Mouse (Mus musculus) hindbrain, embryonic 14.5 days (tissue): Measurements from ENCODE around the gene BC005624. TPM values are rescaled to one million over a fixed set of nuclear protein-coding genes. Genes with fewer than 3 reads are reported as not detected.

Source experiments
- ATAC-seq: fragments of 200-750 bp; cut with Nextera tagmentation; 2 replicates; pipeline ENCODE4 v1.8.0; 2017; ENCODE audit warnings: moderate number of reproducible peaks, mild to moderate bottlenecking, moderate TSS enrichment, moderate library complexity; ENCODE audit not compliant: low FRiP score
- DNase-seq: peaks from one replicate; pipeline ENCODE4 v3.0.0-alpha.2; 2015; ENCODE audit warnings: low spot score
- H3K27ac ChIP-seq: fragments of 300-500 bp; sonication (generic); 2 replicates; pipeline ENCODE4 v1.5.1; 2014; ENCODE audit warnings: mild to moderate bottlenecking, moderate library complexity
- H3K27me3 ChIP-seq: fragments of 300-500 bp; sonication (generic); 2 replicates; pipeline ENCODE4 v1.6.1; 2014; ENCODE audit warnings: mild to moderate bottlenecking, low read length, mixed read lengths; ENCODE audit not compliant: control insufficient read depth, insufficient read depth
- H3K36me3 ChIP-seq: fragments of 300-500 bp; sonication (generic); replicated peaks from 2 replicates; pipeline ENCODE4 v1.6.1; 2014; ENCODE audit not compliant: control insufficient read depth, insufficient read depth
- H3K4me1 ChIP-seq: fragments of 300-500 bp; sonication (generic); replicated peaks from 2 replicates; pipeline ENCODE4 v1.6.1; 2014; ENCODE audit warnings: antibody characterized with exemption, low read length, mixed read lengths; ENCODE audit not compliant: control insufficient read depth, insufficient read depth
- H3K4me2 ChIP-seq: fragments of 300-500 bp; sonication (generic); replicated peaks from 2 replicates; pipeline ENCODE4 v1.6.1; 2014; ENCODE audit warnings: mild to moderate bottlenecking, moderate library complexity
- H3K4me3 ChIP-seq: fragments of 300-500 bp; sonication (generic); replicated peaks from 2 replicates; pipeline ENCODE4 v1.5.1; 2014; ENCODE audit warnings: mild to moderate bottlenecking, low read length
- H3K9ac ChIP-seq: fragments of 300-500 bp; sonication (generic); 2 replicates; pipeline ENCODE4 v1.6.1; 2014
- H3K9me3 ChIP-seq: fragments of 300-500 bp; sonication (generic); 2 replicates; pipeline ENCODE4 v1.6.1; 2016; ENCODE audit warnings: low read length; ENCODE audit not compliant: control insufficient read depth
- WGBS: fragments of 180-500 bp; shearing (Covaris S2); extraction: QIAGEN DNeasy Blood & Tissue Kit; methylation state at CpG from one replicate; pipeline ENCODE4 v1.1.7; 2014; 5-methylcytosine and 5-hydroxymethylcytosine counted together
- polyA plus RNA-seq: library from polyadenylated mRNA; unstranded; fragments of >200 nt; fragmentation: Nextera tagmentation; extraction: Ambion mirVana; gene quantifications from 2 replicates; pipeline ENCODE4 v1.2.1, GENCODE M21; 2014

BC005624 gene
- polyA plus RNA-seq = 72.5 and 73.7 TPM in 2 replicates

- WGBS = under 1% methylated on average over 66 of the region's 66 CpGs
- Histone ChIP-seq H3K9me3 (no peaks in the 10 kb centered on the region), H3K4me1 (peaks cover 15% of the 10 kb centered on the region), H3K9ac (peak within 1 kb of the TSS; percentile 73), H3K27me3 (no peaks in the 10 kb centered on the region), H3K27ac (peak within 1 kb of the TSS; percentile 76), H3K36me3 (peaks cover 24% of the 10 kb centered on the region), H3K4me3 (peak within 1 kb of the TSS; percentile 68), H3K4me2 (peak within 1 kb of the TSS; percentile 74)
- ATAC-seq = peak; percentile 98
- peak; percentile 99 for DNase-seq
Measured at GRCm38 (mm10) chr2:30981790-30982513, at the start of gene BC005624, which contains the start of gene Usp20. Gene BC005624 (minus strand): TSS chr2:30982201. Gene Usp20 (plus strand): TSS chr2:30982279.

- Histone ChIP-seq H3K4me1 (no peaks in the 10 kb centered on the region), H3K4me2 (no peak overlapping the region)
Measured at GRCm38 (mm10) chr2:31026642-31027041, 44.6 kb upstream of the BC005624 start.

GRCm38 (mm10) chr2:31025458-31025857 is 43.5 kb upstream of the BC005624 start:
- Histone ChIP-seq H3K4me3 (no peak overlapping the region), H3K27me3 (no peaks in the 10 kb centered on the region), H3K36me3 (peaks cover 53% of the 10 kb centered on the region), H3K9ac (no peak overlapping the region), H3K9me3 (no peaks in the 10 kb centered on the region), H3K4me1 (no peaks in the 10 kb centered on the region), H3K4me2 (no peak overlapping the region), H3K27ac (no peak overlapping the region)
- 82% methylated on average over 3 of the region's 3 CpGs for WGBS
- DNase-seq (no peak), ATAC-seq (no peak)

More at GRCm38 (mm10) chr2:31026642-31027041, 44.6 kb upstream of the BC005624 start:
- Histone ChIP-seq H3K27me3 (no peaks in the 10 kb centered on the region), H3K36me3 (peaks cover 53% of the 10 kb centered on the region), H3K4me3 (no peak overlapping the region), H3K9ac (no peak overlapping the region), H3K27ac (no peak overlapping the region), H3K9me3 (no peaks in the 10 kb centered on the region)
- ATAC-seq = no peak
- 77% methylated on average over 8 of the region's 8 CpGs for WGBS
- DNase-seq = no peak

GRCm38 (mm10) chr2:31024618-31025370 is 42.8 kb upstream of the BC005624 start:
- no peak overlapping the region for H3K27ac ChIP-seq
- H3K9me3 ChIP-seq = no peaks in the 10 kb centered on the region
- H3K36me3 ChIP-seq = peaks cover 53% of the 10 kb centered on the region
- H3K9ac ChIP-seq = no peak overlapping the region
- H3K27me3 ChIP-seq = no peaks in the 10 kb centered on the region
- H3K4me1 ChIP-seq = no peaks in the 10 kb centered on the region
- DNase-seq (peak; percentile 77), ATAC-seq (no peak)
- WGBS = 33% methylated on average over 5 of the region's 5 CpGs
- H3K4me3 ChIP-seq = no peak overlapping the region
- no peak overlapping the region for H3K4me2 ChIP-seq

GRCm38 (mm10) chr2:31023940-31024339 is 41.9 kb upstream of the BC005624 start:
- Histone ChIP-seq H3K4me1 (no peaks in the 10 kb centered on the region), H3K27ac (no peak overlapping the region), H3K4me3 (no peak overlapping the region), H3K27me3 (no peaks in the 10 kb centered on the region), H3K9ac (no peak overlapping the region), H3K36me3 (peaks cover 55% of the 10 kb centered on the region), H3K4me2 (no peak overlapping the region), H3K9me3 (no peaks in the 10 kb centered on the region)
- DNase-seq (no peak), ATAC-seq (no peak)
- WGBS = 84% methylated on average over 5 of the region's 5 CpGs

GRCm38 (mm10) chr2:31020202-31020601 is 38.2 kb upstream of the BC005624 start:
- Histone ChIP-seq H3K4me2 (no peak overlapping the region), H3K27me3 (no peaks in the 10 kb centered on the region), H3K9me3 (no peaks in the 10 kb centered on the region), H3K36me3 (peaks cover 66% of the 10 kb centered on the region), H3K9ac (no peak overlapping the region), H3K27ac (no peak overlapping the region), H3K4me3 (no peak overlapping the region), H3K4me1 (no peaks in the 10 kb centered on the region)
- DNase-seq (no peak), ATAC-seq (no peak)
- 97% methylated on average over 2 of the region's 2 CpGs for whole genome bisulfite sequencing

- H3K36me3 ChIP-seq = peaks cover 71% of the 10 kb centered on the region
- 88% methylated on average over 8 of the region's 8 CpGs for WGBS
Measured at GRCm38 (mm10) chr2:31019011-31019410, 37.0 kb upstream of the BC005624 start.

GRCm38 (mm10) chr2:31018519-31018918 is 36.5 kb upstream of the BC005624 start:
- no peaks in the 10 kb centered on the region for H3K27me3 ChIP-seq
- no peak overlapping the region for H3K4me3 ChIP-seq
- H3K36me3 ChIP-seq = peaks cover 71% of the 10 kb centered on the region
- no peak overlapping the region for H3K27ac ChIP-seq
- DNase-seq (no peak), ATAC-seq (no peak)
- no peaks in the 10 kb centered on the region for H3K9me3 ChIP-seq
- no peak overlapping the region for H3K4me2 ChIP-seq
- no peak overlapping the region for H3K9ac ChIP-seq
- WGBS = 89% methylated on average over 8 of the region's 8 CpGs
- H3K4me1 ChIP-seq = no peaks in the 10 kb centered on the region

More at GRCm38 (mm10) chr2:31019011-31019410, 37.0 kb upstream of the BC005624 start:
- Histone ChIP-seq H3K9me3 (no peaks in the 10 kb centered on the region), H3K9ac (no peak overlapping the region), H3K27me3 (no peaks in the 10 kb centered on the region), H3K4me1 (no peaks in the 10 kb centered on the region), H3K27ac (no peak overlapping the region), H3K4me3 (no peak overlapping the region), H3K4me2 (no peak overlapping the region)
- ATAC-seq (no peak), DNase-seq (no peak)

- Histone ChIP-seq H3K4me1 (no peaks in the 10 kb centered on the region), H3K9me3 (no peaks in the 10 kb centered on the region), H3K36me3 (peaks cover 79% of the 10 kb centered on the region), H3K4me3 (no peak overlapping the region), H3K27me3 (no peaks in the 10 kb centered on the region), H3K4me2 (no peak overlapping the region), H3K9ac (no peak overlapping the region), H3K27ac (no peak overlapping the region)
- DNase-seq (no peak), ATAC-seq (no peak)
- WGBS = 92% methylated on average over 18 of the region's 18 CpGs
Measured at GRCm38 (mm10) chr2:31017625-31018317, 35.8 kb upstream of the BC005624 start.
